Mouse (Mus musculus): ENCODE results near the gene Zfp944.
"Not testable (repeated sequence)": the region's sequence is repeated elsewhere in the genome, so short reads cannot be mapped to it uniquely, and the experiment has no call there.

Zfp944 gene

GRCm38 (mm10) chr17:22361101-22361781, at the start of gene Zfp944, which contains the start of gene Zfp758:
TSS of gene Zfp944 (minus strand) at chr17:22361400.
TSS of gene Zfp758 (plus strand) at chr17:22361453.
- not testable (repeated sequence) for DNase-seq (ENCODE audit: low read depth, low spot score)

- DNase-seq (ENCODE audit: low read depth, low spot score): no peak
These were observed 49.6 kb upstream of the Zfp944 start for GRCm38 (mm10) chr17:22410756-22411155.

- DNase-seq (ENCODE audit: low read depth, low spot score): no peak
These were observed 2.7 kb upstream of the Zfp944 start for GRCm38 (mm10) chr17:22363895-22364294.

GRCm38 (mm10) chr17:22360572-22360971, 628 bp downstream of the Zfp944 start:
- DNase-seq (ENCODE audit: low read depth, low spot score): no peak

- DNase-seq (ENCODE audit: low read depth, low spot score): no peak
These were observed 8.4 kb downstream of the Zfp944 start for GRCm38 (mm10) chr17:22352794-22353193.

GRCm38 (mm10) chr17:22315247-22315646, 46.0 kb downstream of the Zfp944 start:
- DNase-seq (ENCODE audit: low read depth, low spot score): not testable (repeated sequence)

- DNase-seq (ENCODE audit: low read depth, low spot score): peak; percentile 94
These were observed 46.4 kb downstream of the Zfp944 start, which contains the start of gene CT030661.1 for GRCm38 (mm10) chr17:22314730-22315226. TSS of gene CT030661.1 (minus strand) at chr17:22314837.

- DNase-seq (ENCODE audit: low read depth, low spot score): not testable (repeated sequence)
These were observed 47.0 kb downstream of the Zfp944 start for GRCm38 (mm10) chr17:22314219-22314618.
